Mouse (Mus musculus): ENCODE data around the gene Tex45. TPM values are rescaled to one million over a fixed set of nuclear protein-coding genes. Genes with fewer than 3 reads are reported as not detected.

Gene Tex45
- total RNA-seq (2012; rRNA removed) (0.12 TPM in 1 of 2 replicates, not detected in the other), polyA plus RNA-seq (2012; ENCODE audit: insufficient read depth in 1 of 2, insufficient read length in 2 of 2, low read depth in 1 of 2, low replicate concordance in 2 of 2, missing spikeins in 1 of 2) (under 1 TPM in 1 of 2 experiments, not detected in 1; 0.06 TPM)

GRCm38 (mm10) chr8:3470562-3470961 lies at the start of gene Tex45:
Gene Tex45 (plus strand): TSS chr8:3470862.
- DNase-seq (ENCODE audit: low read depth, low spot score), result no peak
- no peak within 1 kb of the TSS for H3K9ac ChIP-seq (ENCODE audit: control insufficient read depth, low read depth, low read length, poor library complexity, severe bottlenecking)
- H3K36me3 ChIP-seq (ENCODE audit: control insufficient read depth in 1 of 2, insufficient read depth in 2 of 2, low read length in 2 of 2), result peaks cover 0 to 7% of the 10 kb centered on the region in 2 experiments; a peak in 1 of 4 replicates
- no peak within 1 kb of the TSS for H3K4me3 ChIP-seq (ENCODE audit: control insufficient read depth in 1 of 2, insufficient read depth in 1 of 2, low read depth in 2 of 2, low read length in 2 of 2)
- no peak within 1 kb of the TSS for H3K27ac ChIP-seq (ENCODE audit: control insufficient read depth, low read depth, low read length)
- no peaks in the 10 kb centered on the region for H3K9me3 ChIP-seq (replicated peaks; ENCODE audit: insufficient read depth, low read length)
- H3K27me3 ChIP-seq (ENCODE audit: control insufficient read depth in 1 of 2, insufficient read depth in 2 of 2, low read length in 2 of 2), result 0 out of 4 replicates have a peak, but pooled peaks cover 0 to 2% of the 10 kb centered on the region in 2 experiments
- TF ChIP-seq ELF1 (IDR thresholded peaks at IDR 0.05; ENCODE audit: low read depth, low read length), result no peak
- TF ChIP-seq USF1 (IDR thresholded peaks at IDR 0.05; ENCODE audit: low read depth, low read length), result no peak
- no peak for TF ChIP-seq ZMIZ1 (IDR thresholded peaks at IDR 0.05; ENCODE audit: low read depth, low read length)
- no peak for TF ChIP-seq RCOR1 (IDR thresholded peaks at IDR 0.05; ENCODE audit: low read depth, low read length)
- no peak for TF ChIP-seq MEF2A (IDR thresholded peaks at IDR 0.05; ENCODE audit: extremely low read depth, insufficient replicate concordance, low read depth, low read length, poor library complexity, severe bottlenecking)
- TF ChIP-seq RAD21 (IDR thresholded peaks at IDR 0.05; ENCODE audit: low read depth, low read length), result no peak
- TF ChIP-seq CHD1 (IDR thresholded peaks at IDR 0.05; ENCODE audit: low read depth, low read length), result no peak
- TF ChIP-seq ZNF384 (IDR thresholded peaks at IDR 0.05; ENCODE audit: low read depth, low read length), result no peak
- no peak for TF ChIP-seq CHD2 (IDR thresholded peaks at IDR 0.05; ENCODE audit: low read length)
- TF ChIP-seq TBP (IDR thresholded peaks at IDR 0.05; ENCODE audit: low read depth, low read length), result no peak
- H3K79me2 ChIP-seq (ENCODE audit: control insufficient read depth, insufficient read depth, low read length, poor library complexity), result no peaks in the 10 kb centered on the region; the same call in 1 of the 2 replicates
- peaks cover 0 to 14% of the 10 kb centered on the region in 2 experiments; a peak in 2 of 4 replicates for H3K4me1 ChIP-seq (ENCODE audit: control insufficient read depth in 1 of 2, insufficient read depth in 2 of 2, low read length in 2 of 2)

- Histone ChIP-seq H3K9me3 (replicated peaks; ENCODE audit: insufficient read depth, low read length) (no peaks in the 10 kb centered on the region), H3K4me1 (ENCODE audit: control insufficient read depth in 1 of 2, insufficient read depth in 2 of 2, low read length in 2 of 2) (no peaks in the 10 kb centered on the region), H3K4me3 (ENCODE audit: control insufficient read depth in 1 of 2, insufficient read depth in 1 of 2, low read depth in 2 of 2, low read length in 2 of 2) (no peak overlapping the region), H3K79me2 (ENCODE audit: control insufficient read depth, insufficient read depth, low read length, poor library complexity) (no peaks in the 10 kb centered on the region), H3K27me3 (ENCODE audit: control insufficient read depth in 1 of 2, insufficient read depth in 2 of 2, low read length in 2 of 2) (no peaks in the 10 kb centered on the region), H3K9ac (ENCODE audit: control insufficient read depth, low read depth, low read length, poor library complexity, severe bottlenecking) (no peak overlapping the region), H3K27ac (ENCODE audit: control insufficient read depth, low read depth, low read length) (no peak overlapping the region), H3K36me3 (ENCODE audit: control insufficient read depth in 1 of 2, insufficient read depth in 2 of 2, low read length in 2 of 2) (no peaks in the 10 kb centered on the region)
- TF ChIP-seq NELFE (IDR thresholded peaks at IDR 0.05; ENCODE audit: low read depth, low read length) (no peak), KAT2A (conservative IDR thresholded peaks at IDR 0.05; ENCODE audit: low read depth, low read length) (no peak), HCFC1 (IDR thresholded peaks at IDR 0.05; ENCODE audit: low read depth, low read length) (no peak), NRF1 (IDR thresholded peaks at IDR 0.05; ENCODE audit: insufficient read depth, low read depth, low read length, poor library complexity, severe bottlenecking) (no peak), RAD21 (IDR thresholded peaks at IDR 0.05; ENCODE audit: low read depth, low read length) (no peak), TBP (IDR thresholded peaks at IDR 0.05; ENCODE audit: low read depth, low read length) (no peak)
- DNase-seq (ENCODE audit: low read depth, low spot score), result no peak
Measured at GRCm38 (mm10) chr8:3421507-3421906, 49.2 kb upstream of the Tex45 start.

Data from MEL (cell line).